Mouse (Mus musculus): Measurements from ENCODE around the gene Setd1b. TPM values are rescaled to one million over a fixed set of nuclear protein-coding genes. Genes with fewer than 3 reads are reported as not detected.

The Setd1b gene
- polyA plus RNA-seq, 1 experiment from 2014 or later = 5.4 TPM

DNA sequence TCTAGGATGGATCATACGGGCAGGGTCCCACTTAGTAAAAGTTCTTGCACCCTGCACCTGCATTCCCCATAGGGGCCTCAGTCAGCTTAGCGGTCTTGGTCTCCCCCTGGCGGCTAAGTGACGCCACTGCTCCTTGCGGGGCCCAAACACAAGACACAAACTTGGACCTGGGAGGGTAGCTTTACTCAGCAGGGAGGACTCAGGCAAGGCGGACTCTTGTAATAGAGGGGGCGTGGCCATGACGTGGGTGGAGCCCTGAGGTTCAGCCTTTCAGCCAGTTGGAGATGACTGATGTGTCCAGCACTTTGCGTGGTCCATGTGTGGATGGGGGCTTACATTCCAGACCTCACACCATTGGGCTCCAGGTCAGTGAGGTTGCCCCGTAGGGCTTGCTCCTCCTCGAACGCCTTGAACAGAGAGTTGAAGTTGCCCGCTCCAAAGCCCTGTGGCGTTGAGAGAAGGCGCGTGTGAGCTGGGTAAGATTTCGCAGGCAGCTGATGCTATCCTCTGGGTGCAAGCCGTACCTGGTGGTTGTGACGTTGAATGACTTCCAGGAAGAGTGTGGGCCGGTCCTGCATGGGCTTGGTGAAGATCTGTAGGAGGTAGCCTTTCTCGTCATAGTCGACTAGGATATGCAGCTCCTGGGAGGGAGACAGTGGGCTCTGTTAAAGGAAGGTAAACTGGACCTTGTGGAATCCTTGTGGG is 29.8 kb downstream of the Setd1b start:
- H3K9me3 ChIP-seq (ENCODE audit: control insufficient read depth) = no peaks in the 10 kb centered on the region
- H3K27me3 ChIP-seq (replicated peaks; ENCODE audit: control insufficient read depth, insufficient read depth, low read length) = no peaks in the 10 kb centered on the region; the same call in 1 of the 2 replicates
- no peak overlapping the region for H3K27ac ChIP-seq (ENCODE audit: low read depth, low read length)
- 16% methylated on average over 22 of the region's 22 CpGs for WGBS
- H3K4me1 ChIP-seq (replicated peaks; ENCODE audit: control insufficient read depth, insufficient read depth, low read length) = no peaks in the 10 kb centered on the region
- peak; percentile 75 for ATAC-seq
- peak; percentile 99 for TF ChIP-seq CTCF (IDR thresholded peaks at IDR 0.05; ENCODE audit: low read depth)
- H3K4me3 ChIP-seq (ENCODE audit: low read depth, low read length) = no peak overlapping the region
- peak overlapping the region; percentile 55 for H3K4me2 ChIP-seq (replicated peaks; ENCODE audit: low read depth)
- H3K9ac ChIP-seq (ENCODE audit: low read depth, low read length) = no peak overlapping the region
- peaks cover 1% of the 10 kb centered on the region; the same call in 1 of the 2 replicates for H3K36me3 ChIP-seq (ENCODE audit: control insufficient read depth, insufficient read depth)

DNA sequence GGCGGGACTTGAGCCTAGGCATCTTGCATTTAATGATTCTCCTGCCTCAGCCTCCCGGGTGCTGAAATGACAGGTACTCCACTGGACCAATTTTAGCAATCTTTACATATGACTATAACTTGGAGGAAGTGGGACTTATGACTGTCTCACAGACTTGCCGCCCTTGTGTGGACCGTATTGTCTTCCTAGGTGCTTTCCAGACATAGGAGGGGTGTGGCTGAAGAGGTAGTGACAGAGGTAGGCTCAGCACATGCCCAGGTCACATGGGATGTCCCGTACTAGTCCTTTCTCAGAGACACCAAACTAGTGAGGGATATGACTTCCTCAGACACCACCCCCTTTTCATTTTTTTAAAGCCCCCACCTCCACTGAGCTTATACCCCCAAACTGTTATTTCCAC is 36.8 kb downstream of the Setd1b start:
- H3K27ac ChIP-seq (ENCODE audit: low read depth, low read length) = no peak overlapping the region
- H3K36me3 ChIP-seq (ENCODE audit: control insufficient read depth, insufficient read depth) = no peaks in the 10 kb centered on the region
- 92% methylated on average over 5 of the region's 5 CpGs for WGBS
- no peaks in the 10 kb centered on the region; the same call in 1 of the 2 replicates for H3K27me3 ChIP-seq (replicated peaks; ENCODE audit: control insufficient read depth, insufficient read depth, low read length)
- ATAC-seq = no peak
- no peaks in the 10 kb centered on the region for H3K4me1 ChIP-seq (replicated peaks; ENCODE audit: control insufficient read depth, insufficient read depth, low read length)
- TF ChIP-seq CTCF (IDR thresholded peaks at IDR 0.05; ENCODE audit: low read depth) = no peak
- H3K9me3 ChIP-seq (ENCODE audit: control insufficient read depth) = no peaks in the 10 kb centered on the region
- no peak overlapping the region for H3K4me2 ChIP-seq (replicated peaks; ENCODE audit: low read depth)
- H3K4me3 ChIP-seq (ENCODE audit: low read depth, low read length) = no peak overlapping the region
- H3K9ac ChIP-seq (ENCODE audit: low read depth, low read length) = no peak overlapping the region

GRCm38 (mm10) chr5:123180390-123180789 is 38.4 kb downstream of the Setd1b start:
- no peak overlapping the region for H3K9ac ChIP-seq (ENCODE audit: low read depth, low read length)
- no peaks in the 10 kb centered on the region for H3K27me3 ChIP-seq (replicated peaks; ENCODE audit: control insufficient read depth, insufficient read depth, low read length)
- no peak overlapping the region for H3K27ac ChIP-seq (ENCODE audit: low read depth, low read length)
- TF ChIP-seq CTCF (IDR thresholded peaks at IDR 0.05; ENCODE audit: low read depth) = no peak
- H3K4me1 ChIP-seq (replicated peaks; ENCODE audit: control insufficient read depth, insufficient read depth, low read length) = no peaks in the 10 kb centered on the region
- WGBS = 92% methylated on average over 15 of the region's 15 CpGs
- ATAC-seq = no peak
- H3K4me2 ChIP-seq (replicated peaks; ENCODE audit: low read depth) = no peak overlapping the region
- no peaks in the 10 kb centered on the region for H3K36me3 ChIP-seq (ENCODE audit: control insufficient read depth, insufficient read depth)
- no peaks in the 10 kb centered on the region for H3K9me3 ChIP-seq (ENCODE audit: control insufficient read depth)
- H3K4me3 ChIP-seq (ENCODE audit: low read depth, low read length) = no peak overlapping the region

- ATAC-seq = no peak
- 78% methylated on average over 6 of the region's 6 CpGs for WGBS
- no peak overlapping the region for H3K4me2 ChIP-seq (replicated peaks; ENCODE audit: low read depth)
- H3K9me3 ChIP-seq (ENCODE audit: control insufficient read depth) = no peaks in the 10 kb centered on the region
- no peak overlapping the region for H3K27ac ChIP-seq (ENCODE audit: low read depth, low read length)
- no peaks in the 10 kb centered on the region for H3K4me1 ChIP-seq (replicated peaks; ENCODE audit: control insufficient read depth, insufficient read depth, low read length)
- H3K27me3 ChIP-seq (replicated peaks; ENCODE audit: control insufficient read depth, insufficient read depth, low read length) = no peaks in the 10 kb centered on the region
- H3K9ac ChIP-seq (ENCODE audit: low read depth, low read length) = no peak overlapping the region
- no peak overlapping the region for H3K4me3 ChIP-seq (ENCODE audit: low read depth, low read length)
- TF ChIP-seq CTCF (IDR thresholded peaks at IDR 0.05; ENCODE audit: low read depth) = no peak
- H3K36me3 ChIP-seq (ENCODE audit: control insufficient read depth, insufficient read depth) = no peaks in the 10 kb centered on the region
These were observed 39.5 kb downstream of the Setd1b start for GRCm38 (mm10) chr5:123181536-123181935.

DNA sequence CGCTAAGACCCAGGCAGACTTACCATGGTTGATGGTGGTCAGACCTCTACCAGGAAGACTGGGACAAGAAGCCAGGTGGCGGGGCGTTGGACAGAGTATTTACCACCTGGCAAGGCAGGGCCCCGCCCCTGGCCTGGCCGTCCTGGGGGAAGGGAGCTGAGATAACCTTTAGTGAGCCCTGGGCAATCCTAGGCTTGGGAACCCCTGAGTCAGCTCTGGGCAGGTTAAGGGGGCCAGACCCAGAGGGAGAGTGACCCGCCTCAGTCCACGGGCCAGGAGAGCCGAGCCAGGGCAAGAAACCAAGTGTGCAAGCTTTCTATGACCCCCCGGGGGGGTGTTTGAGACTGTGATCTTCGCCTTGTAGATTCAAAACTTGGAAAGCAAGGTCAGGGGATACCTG is 40.7 kb downstream of the Setd1b start, which contains the start of gene Hpd:
Gene Hpd (minus strand): TSS at position 77 of the 400 bp plus-strand sequence.
- Histone ChIP-seq H3K36me3 (ENCODE audit: control insufficient read depth, insufficient read depth) (no peaks in the 10 kb centered on the region), H3K9ac (ENCODE audit: low read depth, low read length) (no peak within 1 kb of the TSS), H3K4me3 (ENCODE audit: low read depth, low read length) (no peak within 1 kb of the TSS), H3K27ac (ENCODE audit: low read depth, low read length) (no peak within 1 kb of the TSS), H3K4me1 (replicated peaks; ENCODE audit: control insufficient read depth, insufficient read depth, low read length) (no peaks in the 10 kb centered on the region), H3K9me3 (ENCODE audit: control insufficient read depth) (no peaks in the 10 kb centered on the region), H3K4me2 (replicated peaks; ENCODE audit: low read depth) (no peak within 1 kb of the TSS), H3K27me3 (replicated peaks; ENCODE audit: control insufficient read depth, insufficient read depth, low read length) (no peaks in the 10 kb centered on the region)
- 67% methylated on average over 10 of the region's 10 CpGs for WGBS
- peak; percentile 28; the same call in 1 of the 2 replicates for ATAC-seq
- no peak for TF ChIP-seq CTCF (IDR thresholded peaks at IDR 0.05; ENCODE audit: low read depth)

GRCm38 (mm10) chr5:123185966-123186365 is 44.0 kb downstream of the Setd1b start:
- 59% methylated on average over 6 of the region's 6 CpGs for WGBS
- Histone ChIP-seq H3K4me3 (ENCODE audit: low read depth, low read length) (no peak overlapping the region), H3K4me1 (replicated peaks; ENCODE audit: control insufficient read depth, insufficient read depth, low read length) (no peaks in the 10 kb centered on the region), H3K9ac (ENCODE audit: low read depth, low read length) (no peak overlapping the region), H3K27me3 (replicated peaks; ENCODE audit: control insufficient read depth, insufficient read depth, low read length) (no peaks in the 10 kb centered on the region), H3K4me2 (replicated peaks; ENCODE audit: low read depth) (no peak overlapping the region), H3K9me3 (ENCODE audit: control insufficient read depth) (no peaks in the 10 kb centered on the region), H3K36me3 (ENCODE audit: control insufficient read depth, insufficient read depth) (no peaks in the 10 kb centered on the region), H3K27ac (ENCODE audit: low read depth, low read length) (no peak overlapping the region)
- no peak for TF ChIP-seq CTCF (IDR thresholded peaks at IDR 0.05; ENCODE audit: low read depth)
- ATAC-seq = no peak
